Mouse (Mus musculus) midbrain, embryonic 15.5 days (tissue): Measurements from ENCODE around the gene Gm38431. TPM values are rescaled to one million over a fixed set of nuclear protein-coding genes. Genes with fewer than 3 reads are reported as not detected.

ENCODE experiments used
- ATAC-seq: fragments of 200-750 bp; cut with Nextera tagmentation; replicated peaks from 2 replicates; pipeline ENCODE4 v1.8.0; 2017; ENCODE audit warnings: moderate TSS enrichment
- H3K27ac ChIP-seq: fragments of 300-500 bp; sonication (generic); 2 replicates; pipeline ENCODE4 v1.5.1; 2015; ENCODE audit warnings: mild to moderate bottlenecking, inconsistent platforms
- H3K27me3 ChIP-seq: fragments of 300-500 bp; sonication (generic); replicated peaks from 2 replicates; pipeline ENCODE4 v1.6.1; 2015; ENCODE audit warnings: inconsistent platforms
- H3K36me3 ChIP-seq: fragments of 300-500 bp; sonication (generic); replicated peaks from 2 replicates; pipeline ENCODE4 v1.6.1; 2015; ENCODE audit warnings: inconsistent platforms
- H3K4me1 ChIP-seq: fragments of 300-500 bp; sonication (generic); 2 replicates; pipeline ENCODE4 v1.6.1; 2015; ENCODE audit warnings: inconsistent platforms
- H3K4me2 ChIP-seq: fragments of 300-500 bp; sonication (generic); 2 replicates; pipeline ENCODE4 v1.6.1; 2015; ENCODE audit warnings: inconsistent platforms, mild to moderate bottlenecking, moderate library complexity
- H3K4me3 ChIP-seq: fragments of 300-500 bp; sonication (generic); 2 replicates; pipeline ENCODE4 v1.5.1; 2015; ENCODE audit warnings: mild to moderate bottlenecking, inconsistent platforms
- H3K9ac ChIP-seq: fragments of 300-500 bp; sonication (generic); 2 replicates; pipeline ENCODE4 v1.6.1; 2015; ENCODE audit warnings: mild to moderate bottlenecking, inconsistent platforms
- H3K9me3 ChIP-seq: fragments of 300-500 bp; sonication (generic); 2 replicates; pipeline ENCODE4 v1.6.1; 2016; ENCODE audit warnings: inconsistent platforms
- WGBS: fragments of 180-500 bp; shearing (Covaris S2); methylation state at CpG from one replicate; pipeline ENCODE4 v1.1.7; 2015; ENCODE audit warnings: mixed read lengths; 5-methylcytosine and 5-hydroxymethylcytosine counted together
- polyA plus RNA-seq: library from polyadenylated mRNA; unstranded; fragments of >200 nt; fragmentation: Nextera tagmentation; extraction: Ambion mirVana; gene quantifications from 2 replicates; pipeline ENCODE4 v1.2.1, GENCODE M21; 2015

The Gm38431 gene
- polyA plus RNA-seq, result 2.2 and 2.3 TPM in 2 replicates

DNA sequence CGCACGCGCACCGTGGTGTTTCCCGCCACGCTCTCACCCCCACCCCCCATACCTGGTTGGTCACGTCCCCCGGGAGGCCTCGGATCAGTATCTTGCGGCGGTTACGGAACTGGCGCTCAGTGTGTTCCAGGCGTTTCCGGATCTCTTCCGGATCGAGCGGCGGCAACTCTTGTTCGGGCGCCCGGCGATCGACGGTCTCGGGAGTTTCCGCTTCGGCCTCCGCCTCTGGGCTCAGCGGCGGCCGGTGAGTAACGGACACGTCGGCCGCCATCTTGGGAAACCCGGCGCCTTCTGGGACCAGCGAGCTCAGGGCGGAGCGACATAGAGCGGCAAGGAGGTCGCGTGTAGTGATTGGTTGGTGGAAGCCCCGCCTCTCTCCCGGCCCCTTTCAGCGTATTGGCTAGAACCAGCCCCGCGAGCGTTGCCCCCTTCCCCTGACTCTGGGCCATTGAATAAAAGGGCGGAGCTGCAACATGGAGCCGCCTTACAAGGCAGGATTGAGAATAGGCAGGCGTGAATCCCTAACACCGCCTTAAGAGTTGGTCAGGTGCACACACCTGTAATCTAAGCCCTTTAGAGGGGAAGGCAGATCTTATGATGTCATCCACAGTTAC lies at the start of gene Gm38431, which contains the start of gene Raver1:
TSS of gene Gm38431 (minus strand) at position 291 of the 614 bp plus-strand sequence.
TSS of gene Raver1 (minus strand) at position 302 of the 614 bp plus-strand sequence.
- whole genome bisulfite sequencing, result under 1% methylated on average over 54 of the region's 54 CpGs
- peaks cover 25% of the 10 kb centered on the region for H3K4me1 ChIP-seq
- peak within 1 kb of the TSS; percentile 89 for H3K4me2 ChIP-seq
- ATAC-seq, result peak; percentile 100
- no peaks in the 10 kb centered on the region for H3K9me3 ChIP-seq
- H3K9ac ChIP-seq, result peak within 1 kb of the TSS; percentile 67
- H3K27ac ChIP-seq, result peak within 1 kb of the TSS; percentile 95
- no peaks in the 10 kb centered on the region for H3K27me3 ChIP-seq
- H3K4me3 ChIP-seq, result peak within 1 kb of the TSS; percentile 78
- peaks cover 18% of the 10 kb centered on the region for H3K36me3 ChIP-seq

GRCm38 (mm10) chr9:21138386-21138785 lies 46.6 kb upstream of the Gm38431 start:
- no peak overlapping the region for H3K4me3 ChIP-seq
- 91% methylated on average over 4 of the region's 4 CpGs for WGBS
- no peaks in the 10 kb centered on the region for H3K9me3 ChIP-seq
- no peak overlapping the region for H3K9ac ChIP-seq
- peaks cover 38% of the 10 kb centered on the region for H3K36me3 ChIP-seq
- H3K27me3 ChIP-seq, result no peaks in the 10 kb centered on the region
- H3K4me2 ChIP-seq, result no peak overlapping the region
- no peak overlapping the region for H3K27ac ChIP-seq
- no peak for ATAC-seq
- no peaks in the 10 kb centered on the region for H3K4me1 ChIP-seq

DNA sequence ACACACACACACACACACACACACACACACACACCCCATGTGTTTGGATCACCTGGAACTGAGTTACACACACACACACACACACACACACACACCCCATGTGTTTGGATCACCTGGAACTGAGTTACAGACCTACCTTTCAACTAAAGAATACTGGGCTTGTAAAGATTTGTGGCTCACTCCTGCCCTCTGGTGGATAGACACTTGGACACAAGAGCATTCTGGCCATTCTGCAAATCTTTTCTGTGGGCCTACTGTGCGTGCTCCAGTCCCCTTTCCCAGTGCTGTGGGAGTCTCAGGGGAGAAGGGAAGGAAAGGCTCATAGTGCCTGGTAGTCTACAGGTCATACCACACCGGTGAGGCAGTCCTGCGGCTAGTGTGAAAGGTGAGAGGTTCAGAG lies 45.4 kb upstream of the Gm38431 start:
- peaks cover 35% of the 10 kb centered on the region for H3K36me3 ChIP-seq
- H3K4me2 ChIP-seq, result no peak overlapping the region
- no peak overlapping the region for H3K9ac ChIP-seq
- peak; percentile 29; the same call in 1 of the 2 replicates for ATAC-seq
- H3K4me1 ChIP-seq, result no peaks in the 10 kb centered on the region
- WGBS, result 49% methylated on average over 3 of the region's 3 CpGs
- H3K9me3 ChIP-seq, result no peaks in the 10 kb centered on the region
- no peak overlapping the region for H3K4me3 ChIP-seq
- no peak overlapping the region for H3K27ac ChIP-seq
- no peaks in the 10 kb centered on the region for H3K27me3 ChIP-seq

DNA sequence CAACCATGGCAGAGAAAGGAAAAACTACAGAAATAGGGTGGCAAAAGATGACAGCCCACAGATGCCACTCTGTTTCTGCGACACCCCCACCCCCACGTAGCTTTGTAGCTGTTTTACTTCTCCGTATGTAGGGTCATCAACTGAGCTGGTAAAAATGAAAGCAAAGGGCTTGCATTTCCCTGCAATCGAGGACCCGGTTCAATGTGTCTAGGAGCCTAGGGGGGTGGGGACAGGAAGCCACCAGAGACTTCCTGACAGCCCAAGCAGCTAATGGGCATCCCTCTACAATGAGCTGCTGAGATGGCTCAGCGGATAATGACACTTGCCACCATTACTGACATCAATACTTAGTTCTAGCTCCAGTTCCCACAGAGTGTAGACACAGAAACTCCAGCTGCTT lies 44.6 kb upstream of the Gm38431 start:
- Histone ChIP-seq H3K27me3 (no peaks in the 10 kb centered on the region), H3K9ac (no peak overlapping the region), H3K27ac (no peak overlapping the region), H3K36me3 (peaks cover 27% of the 10 kb centered on the region), H3K4me3 (no peak overlapping the region), H3K4me2 (no peak overlapping the region), H3K4me1 (no peaks in the 10 kb centered on the region), H3K9me3 (no peaks in the 10 kb centered on the region)
- no peak for ATAC-seq
- WGBS, result 86% methylated on average over 6 of the region's 6 CpGs

DNA sequence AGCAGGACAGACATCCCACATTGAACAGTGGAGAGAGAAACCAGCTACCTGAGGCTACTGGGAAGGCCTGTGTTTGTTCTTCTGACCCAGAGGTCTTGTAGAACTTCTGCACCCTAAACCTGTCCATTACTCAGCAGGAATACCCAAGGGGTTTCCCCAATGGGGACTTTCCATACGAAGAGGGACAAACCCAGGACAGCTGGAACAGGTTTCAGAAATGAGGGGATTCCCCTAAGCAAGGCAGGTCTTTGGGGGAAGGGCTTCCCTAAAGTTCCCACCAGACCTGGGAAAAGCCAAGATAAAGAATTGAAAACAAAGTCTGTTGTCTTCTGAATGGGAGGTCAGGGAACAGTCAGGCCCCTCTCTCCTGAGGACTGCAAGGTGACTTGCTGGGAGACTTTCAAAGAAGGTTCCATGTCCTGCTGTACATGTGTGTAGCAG lies 44.2 kb upstream of the Gm38431 start:
- ATAC-seq, result no peak
- no peaks in the 10 kb centered on the region for H3K27me3 ChIP-seq
- peaks cover 23% of the 10 kb centered on the region for H3K36me3 ChIP-seq
- H3K9me3 ChIP-seq, result no peaks in the 10 kb centered on the region
- H3K4me3 ChIP-seq, result no peak overlapping the region
- no peak overlapping the region for H3K27ac ChIP-seq
- whole genome bisulfite sequencing, result 81% methylated on average over 1 of the region's 1 CpGs
- H3K4me2 ChIP-seq, result no peak overlapping the region
- H3K9ac ChIP-seq, result no peak overlapping the region
- no peaks in the 10 kb centered on the region for H3K4me1 ChIP-seq

- Histone ChIP-seq H3K9me3 (no peaks in the 10 kb centered on the region), H3K4me1 (peaks cover 3% of the 10 kb centered on the region), H3K9ac (no peak overlapping the region), H3K4me3 (no peak overlapping the region), H3K4me2 (no peak overlapping the region), H3K27me3 (no peaks in the 10 kb centered on the region), H3K27ac (no peak overlapping the region), H3K36me3 (peaks cover 17% of the 10 kb centered on the region)
- WGBS, result 74% methylated on average over 4 of the region's 4 CpGs
- ATAC-seq, result no peak
These were observed 43.6 kb upstream of the Gm38431 start for GRCm38 (mm10) chr9:21135329-21135890.

DNA sequence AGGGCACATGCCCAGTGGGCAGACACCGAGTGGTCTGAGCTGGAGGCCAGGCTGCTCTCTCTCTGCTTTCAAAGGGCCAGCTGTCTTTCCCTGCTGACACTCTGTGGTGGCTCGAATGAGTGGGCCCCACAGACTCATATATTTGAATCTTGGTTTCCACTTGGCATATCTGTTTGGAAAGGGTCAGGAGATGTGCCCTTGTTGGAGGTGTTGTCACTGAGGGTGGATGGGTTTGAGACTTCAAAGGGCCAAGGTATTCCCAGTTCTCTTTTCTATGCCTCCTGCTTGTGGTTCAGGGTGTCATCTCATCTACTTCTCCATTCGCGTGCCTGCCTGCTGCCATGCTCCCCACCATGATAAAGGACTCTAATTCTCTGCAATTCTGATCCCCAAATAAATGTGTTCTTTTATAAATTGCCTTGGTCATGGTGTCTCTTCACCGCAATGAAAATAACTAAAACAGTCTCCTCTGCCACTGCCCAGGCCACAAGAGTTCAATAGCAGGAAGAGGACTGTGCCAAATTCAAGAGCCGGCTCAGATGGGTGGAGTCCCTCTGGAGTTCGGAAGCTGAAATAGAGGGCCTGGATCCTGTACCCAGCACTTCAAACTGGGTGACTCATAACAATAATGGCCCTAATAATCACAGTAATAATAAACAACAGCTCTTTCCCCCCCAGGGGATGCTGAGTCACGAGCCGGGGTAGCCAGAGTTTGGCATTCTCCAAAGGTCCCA lies 43.0 kb upstream of the Gm38431 start:
- no peaks in the 10 kb centered on the region for H3K27me3 ChIP-seq
- no peak overlapping the region for H3K9ac ChIP-seq
- WGBS, result 74% methylated on average over 9 of the region's 9 CpGs
- H3K4me3 ChIP-seq, result no peak overlapping the region
- H3K9me3 ChIP-seq, result no peaks in the 10 kb centered on the region
- no peak overlapping the region for H3K4me2 ChIP-seq
- peaks cover 11% of the 10 kb centered on the region; the same call in 1 of the 2 replicates for H3K36me3 ChIP-seq
- H3K27ac ChIP-seq, result no peak overlapping the region
- ATAC-seq, result no peak
- H3K4me1 ChIP-seq, result peaks cover 6% of the 10 kb centered on the region

DNA sequence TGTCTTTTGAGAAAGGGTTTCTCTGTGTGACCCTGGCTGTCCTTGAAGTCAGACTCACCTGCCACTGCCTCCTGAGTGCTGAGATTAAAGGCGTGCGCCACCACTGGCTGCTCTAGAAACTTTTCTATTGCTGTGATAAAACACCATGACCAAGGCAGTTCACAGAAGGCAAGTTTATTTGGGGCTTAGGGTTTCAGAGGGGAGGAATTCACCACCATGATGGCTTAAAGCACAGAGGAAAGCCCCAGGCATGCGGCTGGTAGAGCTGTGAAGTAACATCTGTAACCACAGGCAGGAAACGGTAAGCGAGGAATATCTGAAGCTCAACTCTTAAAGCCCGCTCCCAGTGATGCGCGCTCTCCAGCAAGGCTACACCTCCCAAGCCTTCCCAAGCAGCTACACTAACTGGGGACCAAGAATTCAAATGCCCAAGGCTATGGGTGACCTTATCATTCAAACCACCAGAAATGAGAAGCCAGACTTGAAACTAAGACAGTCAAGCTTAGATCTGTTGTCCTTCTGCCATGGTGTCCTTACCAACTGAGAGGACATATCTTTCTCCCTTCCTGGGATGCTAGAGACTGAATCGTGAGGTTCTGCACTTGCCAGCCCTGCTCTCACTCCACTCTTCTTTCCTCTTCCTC lies 41.4 kb upstream of the Gm38431 start:
- Histone ChIP-seq H3K27me3 (no peaks in the 10 kb centered on the region), H3K36me3 (no peaks in the 10 kb centered on the region), H3K9ac (no peak overlapping the region), H3K4me1 (peaks cover 6% of the 10 kb centered on the region), H3K9me3 (no peaks in the 10 kb centered on the region), H3K4me3 (no peak overlapping the region), H3K27ac (no peak overlapping the region), H3K4me2 (no peak overlapping the region)
- no peak for ATAC-seq
- WGBS, result 84% methylated on average over 9 of the region's 9 CpGs

GRCm38 (mm10) chr9:21132102-21132775 lies 40.4 kb upstream of the Gm38431 start:
- 84% methylated on average over 12 of the region's 12 CpGs for WGBS
- H3K36me3 ChIP-seq, result no peaks in the 10 kb centered on the region
- no peaks in the 10 kb centered on the region for H3K9me3 ChIP-seq
- H3K4me3 ChIP-seq, result no peak overlapping the region
- no peak overlapping the region for H3K4me2 ChIP-seq
- H3K27ac ChIP-seq, result no peak overlapping the region
- H3K4me1 ChIP-seq, result peaks cover 6% of the 10 kb centered on the region
- no peak for ATAC-seq
- no peak overlapping the region for H3K9ac ChIP-seq
- no peaks in the 10 kb centered on the region for H3K27me3 ChIP-seq

GRCm38 (mm10) chr9:21131059-21131956 lies 39.5 kb upstream of the Gm38431 start, which contains the start of gene Tyk2:
TSS of gene Tyk2 (minus strand) at chr9:21131243.
- 6% methylated on average over 37 of the region's 37 CpGs for WGBS
- Histone ChIP-seq H3K9ac (peak within 1 kb of the TSS; percentile 48), H3K4me3 (peak within 1 kb of the TSS; percentile 63), H3K4me1 (peaks cover 6% of the 10 kb centered on the region), H3K4me2 (peak within 1 kb of the TSS; percentile 68), H3K27me3 (no peaks in the 10 kb centered on the region), H3K36me3 (peaks cover 6% of the 10 kb centered on the region), H3K9me3 (no peaks in the 10 kb centered on the region), H3K27ac (peak within 1 kb of the TSS; percentile 62)
- peak; percentile 97 for ATAC-seq

- no peak overlapping the region for H3K4me2 ChIP-seq
- H3K9me3 ChIP-seq, result no peaks in the 10 kb centered on the region
- H3K27ac ChIP-seq, result no peak overlapping the region
- H3K36me3 ChIP-seq, result peaks cover 24% of the 10 kb centered on the region
- no peak overlapping the region for H3K9ac ChIP-seq
- no peak overlapping the region for H3K4me3 ChIP-seq
- peaks cover 6% of the 10 kb centered on the region for H3K4me1 ChIP-seq
- no peaks in the 10 kb centered on the region for H3K27me3 ChIP-seq
- WGBS, result 83% methylated on average over 2 of the region's 2 CpGs
- ATAC-seq, result no peak
These were observed 34.4 kb upstream of the Gm38431 start for GRCm38 (mm10) chr9:21126259-21126627.
